Mouse (Mus musculus) c-Kit-positive CD71-negative TER-119-negative erythroid progenitor cells, embryonic 14.5 days (primary cell): ENCODE data around the gene Nkiras1.
"Not testable (repeated sequence)": the region's sequence is repeated elsewhere in the genome, so short reads cannot be mapped to it uniquely, and the experiment has no call there.

ENCODE experiments used
- DNase-seq: peaks from one replicate; pipeline ENCODE4 v3.0.0-alpha.2; 2013; ENCODE audit warnings: low read depth

Gene Nkiras1

DNA sequence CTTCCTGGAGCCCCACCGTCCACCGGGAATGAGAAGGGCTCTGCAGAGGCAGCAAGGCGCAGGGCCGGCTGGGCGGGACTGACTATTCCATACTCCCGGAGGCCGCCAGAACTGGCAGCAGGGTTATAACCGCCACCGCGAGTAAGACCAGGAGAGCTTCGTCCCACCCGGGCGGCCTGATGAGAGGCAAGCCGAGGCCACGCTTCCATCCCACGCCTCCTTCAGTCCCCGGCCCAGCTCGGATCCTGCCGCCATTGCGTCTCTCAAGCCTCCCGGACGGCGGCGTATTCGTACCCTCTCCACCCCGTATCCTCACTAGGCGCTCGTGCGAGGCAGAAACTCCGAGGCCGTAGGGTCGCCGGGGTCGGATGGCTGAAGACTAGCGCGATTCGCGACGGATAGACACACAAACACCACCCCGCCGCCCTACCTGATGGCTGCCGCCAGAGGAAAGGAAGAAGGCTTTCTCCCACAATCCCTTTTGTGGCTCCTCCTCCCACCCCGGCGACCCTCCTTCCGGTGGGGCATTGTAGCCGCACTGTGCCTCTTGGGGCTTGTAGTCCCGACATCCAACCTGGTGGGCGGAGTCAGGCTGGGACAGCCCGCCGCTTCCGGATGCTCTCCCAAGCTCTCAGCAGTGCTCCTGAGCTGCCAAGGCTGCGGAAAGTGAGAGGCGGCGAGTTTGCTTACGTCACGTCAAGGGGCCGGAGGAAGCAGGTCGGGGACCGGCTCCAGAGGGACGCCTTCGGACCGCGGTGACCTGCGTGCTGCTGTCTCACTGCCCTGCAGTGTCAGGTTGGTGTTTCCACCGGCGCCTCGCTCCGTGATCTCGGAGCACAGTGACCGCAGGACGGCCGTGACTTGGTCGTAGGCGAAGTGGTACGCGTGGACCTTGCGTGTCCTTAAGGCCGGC lies at the start of gene Nkiras1, which contains the start of gene Rpl15:
TSS of gene Nkiras1 (plus strand) at position 608 of the 913 bp plus-strand sequence.
TSS of gene Rpl15 (minus strand) at position 863 of the 913 bp plus-strand sequence.
- DNase-seq: peak; percentile 98

DNA sequence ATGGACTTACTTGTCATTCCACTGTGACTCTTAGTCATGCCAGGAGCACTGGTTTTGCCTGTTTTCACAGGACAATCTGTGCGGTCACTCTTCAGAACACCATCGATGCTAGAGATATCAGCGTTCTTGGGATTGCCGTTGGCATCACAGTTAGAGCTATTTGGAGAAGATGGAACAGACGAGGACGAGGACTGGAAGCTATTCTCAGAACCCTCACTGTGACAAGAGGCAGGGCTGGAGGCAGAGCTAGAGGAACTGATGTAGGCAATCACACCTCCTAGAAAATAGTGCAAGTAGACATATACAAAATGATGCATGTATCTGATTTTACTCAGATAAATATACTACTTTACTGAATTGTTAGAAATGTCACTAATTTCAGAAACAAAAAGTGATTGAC lies 49.0 kb upstream of the Nkiras1 start:
- DNase-seq: no peak

DNA sequence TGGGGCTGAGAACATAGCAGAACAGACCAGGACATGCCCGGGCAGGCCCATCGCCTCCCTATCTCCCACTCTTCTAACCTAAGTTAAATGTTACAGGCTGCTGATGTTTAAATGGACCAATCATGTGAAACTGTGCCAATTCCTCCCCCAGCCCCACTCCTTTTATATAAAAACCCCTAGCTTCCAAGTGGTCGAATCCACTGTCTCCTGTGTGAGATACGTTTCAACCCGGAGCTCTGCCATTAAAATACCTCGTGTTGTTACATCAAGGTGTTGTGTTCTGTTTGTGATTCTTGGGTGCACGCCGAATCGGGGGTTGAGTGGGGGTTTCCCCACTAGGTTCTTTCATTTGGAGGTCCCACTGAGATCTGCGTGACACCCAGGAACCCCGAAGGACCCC lies 45.5 kb upstream of the Nkiras1 start:
- not testable (repeated sequence) for DNase-seq

DNA sequence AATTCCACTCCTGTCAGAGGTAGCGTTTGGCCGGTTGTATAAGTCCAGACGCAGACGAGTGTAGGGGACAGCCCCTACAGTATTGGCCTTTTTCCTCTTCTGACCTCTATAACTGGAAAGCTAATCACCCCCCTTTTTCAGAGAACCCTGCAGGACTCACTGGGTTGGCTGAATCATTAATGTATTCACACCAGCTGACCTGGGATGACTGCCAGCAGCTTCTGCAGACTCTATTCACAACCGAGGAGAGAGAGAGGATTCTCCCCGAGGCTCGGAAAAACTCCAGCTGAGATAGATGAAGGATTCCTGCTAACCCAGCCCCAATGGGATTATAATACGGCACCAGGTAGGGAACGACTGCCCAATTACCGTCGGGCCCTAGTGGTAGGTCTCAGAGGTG lies 44.8 kb upstream of the Nkiras1 start:
- not testable (repeated sequence) for DNase-seq

DNA sequence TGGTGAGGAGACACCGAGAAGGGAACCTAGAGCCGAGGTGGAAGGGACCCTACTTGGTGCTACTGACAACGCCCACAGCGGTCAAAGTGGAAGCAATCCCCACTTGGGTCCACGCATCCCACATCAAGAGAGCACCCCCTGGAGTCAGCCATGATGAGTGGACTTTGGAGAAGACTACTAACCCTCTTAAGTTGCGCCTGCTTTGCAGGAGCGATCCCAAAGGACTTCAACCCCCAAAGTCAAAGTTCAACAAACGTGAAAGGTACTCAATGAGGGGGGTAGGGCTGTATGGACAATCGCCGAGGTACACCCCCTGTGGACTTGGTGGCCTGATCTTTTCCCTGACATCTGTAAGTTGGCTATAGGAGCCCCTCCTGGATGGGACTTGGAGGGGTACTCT lies 41.2 kb upstream of the Nkiras1 start:
- DNase-seq: not testable (repeated sequence)

DNA sequence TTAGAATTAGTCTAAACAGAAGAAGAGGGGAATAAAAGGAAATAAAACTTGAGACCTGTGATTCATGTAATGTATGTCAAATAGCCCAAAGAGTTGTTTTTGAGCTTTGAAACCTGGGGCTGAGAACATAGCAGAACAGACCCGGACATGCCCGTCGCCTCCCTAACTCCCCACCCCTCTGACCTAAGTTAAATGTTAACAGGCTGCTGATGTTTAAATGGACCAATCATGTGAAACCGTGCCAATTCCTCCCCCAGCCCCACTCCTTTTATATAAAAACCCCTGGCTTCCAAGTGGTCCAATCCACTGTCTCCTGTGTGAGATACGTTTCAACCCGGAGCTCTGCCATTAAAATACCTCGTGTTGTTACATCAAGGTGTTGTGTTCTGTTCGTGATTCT lies 39.1 kb upstream of the Nkiras1 start:
- not testable (repeated sequence) for DNase-seq

DNA sequence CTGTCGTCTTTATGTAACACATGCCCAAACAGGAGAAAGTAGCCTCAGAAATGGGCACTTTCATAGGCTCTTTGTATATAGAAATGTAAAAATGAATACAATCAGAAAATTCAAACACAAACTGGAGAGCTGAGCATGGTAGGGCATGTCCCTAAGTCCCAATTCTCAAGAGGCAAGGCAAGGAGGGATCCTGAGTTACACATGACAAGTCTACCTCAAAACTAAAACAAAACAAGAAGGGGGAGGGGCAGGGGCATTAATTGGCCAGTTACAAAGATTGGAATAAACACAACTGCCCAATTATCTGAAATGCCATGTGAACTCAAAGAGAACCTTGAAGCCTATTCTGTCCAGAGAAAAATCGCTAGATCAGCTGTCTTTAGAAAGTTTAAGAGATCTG lies 37.9 kb upstream of the Nkiras1 start:
- DNase-seq: no peak

DNA sequence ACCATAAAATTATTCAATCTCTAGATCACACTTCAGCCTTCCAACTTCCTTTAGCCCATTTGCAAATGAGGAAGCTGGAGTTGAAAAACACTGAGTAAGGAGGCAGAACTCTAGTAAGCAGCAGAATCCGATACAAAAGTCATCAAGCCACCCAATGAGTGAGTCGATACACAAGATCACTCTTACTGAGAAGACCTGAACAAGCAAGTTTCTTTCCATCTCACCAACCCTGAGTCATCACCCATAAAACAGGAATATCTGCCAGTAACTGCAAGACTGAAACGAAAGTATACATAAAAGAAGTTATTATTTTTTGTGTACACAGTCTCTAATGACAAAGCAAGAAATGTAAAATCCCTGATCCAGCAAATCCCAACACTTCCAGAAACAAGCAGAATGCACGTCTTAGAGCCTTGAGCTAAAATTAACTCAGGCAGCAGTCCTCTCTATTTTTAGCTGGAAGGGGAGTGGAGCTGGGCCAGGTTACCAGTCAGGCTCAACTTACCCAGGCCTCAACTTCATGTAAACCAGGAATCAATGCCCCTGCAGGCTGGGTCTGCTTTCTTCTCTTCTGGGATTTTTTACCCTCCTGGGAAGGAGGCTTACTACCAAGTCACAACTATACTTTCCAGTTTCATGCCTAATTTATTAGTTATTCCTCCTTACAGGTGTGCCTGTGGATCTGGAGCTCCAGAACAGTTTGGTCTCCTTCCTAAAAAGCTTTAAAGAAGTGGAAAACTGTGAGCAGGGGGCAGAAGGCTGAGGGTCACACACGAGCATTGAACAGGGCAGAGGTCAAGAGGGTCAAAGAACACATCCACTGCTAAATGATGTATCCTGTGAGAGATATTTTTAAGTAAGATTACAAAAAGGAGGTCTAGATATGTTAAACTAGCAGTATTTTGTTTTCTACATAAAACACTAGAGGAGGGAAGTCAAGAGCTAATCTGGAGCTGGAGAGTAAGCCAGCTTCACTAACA lies 36.7 kb upstream of the Nkiras1 start:
- no peak for DNase-seq

DNA sequence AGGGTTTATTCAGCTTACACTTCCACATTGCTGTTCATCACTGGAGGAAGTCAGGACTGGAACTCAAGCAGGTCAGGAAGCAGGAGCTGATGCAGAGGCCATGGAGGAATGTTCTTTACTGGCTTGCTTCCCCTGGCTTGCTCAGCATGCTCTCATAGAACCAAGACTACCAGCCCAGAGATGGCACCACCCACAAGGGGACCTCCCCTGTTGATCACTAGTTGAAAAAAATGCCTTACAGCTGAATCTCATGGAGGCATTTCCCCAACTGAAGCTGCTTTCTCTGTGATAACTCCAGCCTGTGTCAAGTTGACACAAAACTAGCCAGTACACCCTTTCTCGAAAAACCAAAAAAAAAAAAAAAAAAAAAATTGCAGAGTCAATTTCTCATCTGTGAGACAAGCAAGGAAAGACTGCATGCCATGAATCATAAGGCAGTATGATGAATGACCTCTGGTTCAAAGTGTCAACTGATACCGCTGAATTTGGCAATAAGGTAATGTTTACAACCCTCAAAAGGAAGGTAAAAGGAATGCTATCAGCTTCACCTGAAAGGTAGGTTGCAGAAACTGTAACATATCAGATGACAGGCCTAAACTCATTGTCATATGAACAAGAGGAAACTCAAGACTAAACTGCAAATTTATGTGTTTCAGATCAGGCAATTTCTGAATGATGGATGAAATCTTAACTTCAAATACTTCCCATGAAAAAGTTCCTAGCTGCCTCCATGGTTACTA lies 34.3 kb upstream of the Nkiras1 start:
- not testable (repeated sequence) for DNase-seq

DNA sequence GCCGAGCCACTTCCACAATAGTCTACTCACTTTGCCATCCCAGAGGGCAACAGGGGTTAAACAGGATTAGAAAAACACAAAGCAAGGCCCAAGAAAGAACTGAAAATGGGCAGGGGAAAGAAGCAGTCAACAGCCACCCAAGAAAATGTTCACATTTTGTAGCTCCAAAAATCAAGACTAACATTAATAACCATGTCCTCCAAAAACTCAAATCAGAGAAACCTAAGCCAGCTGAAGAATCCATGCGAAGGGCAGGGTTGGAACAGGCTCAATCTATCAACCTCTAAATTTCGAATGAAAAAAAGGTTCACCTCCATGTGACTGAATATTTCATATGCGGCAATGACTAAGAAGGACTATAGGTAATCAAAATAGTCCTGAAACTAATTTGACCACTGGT lies 33.6 kb upstream of the Nkiras1 start:
- no peak for DNase-seq

DNA sequence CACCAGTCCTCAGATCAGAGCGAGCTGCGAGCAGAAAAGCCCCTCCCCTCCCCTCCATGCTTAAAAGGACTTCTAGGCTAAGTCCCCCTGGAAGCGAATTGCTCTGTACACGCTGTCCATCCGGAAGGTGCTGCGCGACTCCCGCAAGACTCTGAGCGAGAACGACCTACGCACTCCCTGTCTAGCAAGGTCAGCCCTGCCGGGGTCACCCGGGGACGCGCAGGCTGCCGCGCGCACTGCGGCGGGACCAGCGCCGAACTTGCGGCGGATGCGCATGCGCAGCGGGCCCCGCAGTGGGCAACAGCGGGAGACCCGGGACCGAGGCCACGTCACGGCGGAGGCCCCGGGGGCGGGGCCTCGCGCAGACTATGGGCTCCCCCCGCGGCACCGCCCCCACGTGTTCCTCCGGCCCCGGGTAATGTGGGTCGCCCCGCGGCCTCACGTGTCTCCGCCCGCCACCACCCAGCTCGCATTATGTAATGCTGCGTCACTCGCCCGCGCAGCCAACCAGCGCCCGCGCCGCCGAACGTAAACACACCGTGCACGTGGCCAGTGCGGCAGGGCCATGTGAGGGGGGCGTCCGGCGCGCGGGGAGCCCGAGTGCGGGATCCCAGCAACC lies 32.7 kb upstream of the Nkiras1 start:
- DNase-seq: peak; percentile 92

DNA sequence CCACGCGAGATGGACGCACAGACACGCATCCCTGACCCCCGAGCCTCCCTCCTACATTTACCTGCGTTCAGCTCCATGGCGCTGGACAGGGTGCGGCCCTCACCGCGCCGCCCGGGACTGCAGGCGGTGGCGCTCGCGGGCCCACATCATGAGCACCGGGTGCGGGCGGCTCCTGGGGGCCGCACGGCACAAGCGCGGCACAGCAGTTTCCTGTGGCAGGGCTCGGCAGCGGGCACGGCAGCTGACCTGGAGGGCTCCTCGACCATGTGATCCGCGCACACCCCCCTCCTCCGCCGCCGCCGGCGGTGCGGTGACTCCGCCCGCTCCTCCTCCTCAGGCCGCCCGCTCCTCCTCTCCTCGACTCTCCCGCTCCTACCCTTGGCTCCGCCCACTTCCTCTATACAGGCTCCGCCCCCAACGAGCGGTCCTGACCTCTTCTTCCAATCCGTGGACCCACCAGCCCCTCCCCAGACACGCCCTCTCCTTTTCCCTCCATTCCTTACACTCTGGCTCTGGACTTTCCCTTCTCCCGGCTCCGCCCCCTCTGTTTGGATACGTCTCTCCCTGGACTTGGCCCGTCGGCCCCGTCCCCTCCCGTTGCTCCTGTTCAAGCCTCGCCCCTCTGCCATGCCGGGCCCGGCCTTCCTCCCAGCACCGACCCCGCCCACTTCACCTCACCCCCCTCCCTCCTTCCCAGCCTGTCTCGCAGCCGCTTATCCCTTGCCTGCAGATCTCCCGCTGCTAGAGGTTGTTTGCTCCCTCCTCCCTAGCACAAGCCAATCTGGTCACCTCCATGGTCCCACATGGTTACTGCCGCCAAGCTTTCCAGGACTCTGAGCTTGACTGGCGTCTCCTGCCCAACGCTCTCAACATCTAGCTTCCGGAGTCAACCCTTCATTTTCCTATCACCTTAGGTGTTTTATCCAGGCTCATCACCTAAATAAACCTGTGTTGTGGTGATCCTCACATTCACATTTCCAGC lies 31.9 kb upstream of the Nkiras1 start, which contains the start of gene Nr1d2:
TSS of gene Nr1d2 (minus strand) at position 378 of the 982 bp plus-strand sequence.
- peak; percentile 97 for DNase-seq

DNA sequence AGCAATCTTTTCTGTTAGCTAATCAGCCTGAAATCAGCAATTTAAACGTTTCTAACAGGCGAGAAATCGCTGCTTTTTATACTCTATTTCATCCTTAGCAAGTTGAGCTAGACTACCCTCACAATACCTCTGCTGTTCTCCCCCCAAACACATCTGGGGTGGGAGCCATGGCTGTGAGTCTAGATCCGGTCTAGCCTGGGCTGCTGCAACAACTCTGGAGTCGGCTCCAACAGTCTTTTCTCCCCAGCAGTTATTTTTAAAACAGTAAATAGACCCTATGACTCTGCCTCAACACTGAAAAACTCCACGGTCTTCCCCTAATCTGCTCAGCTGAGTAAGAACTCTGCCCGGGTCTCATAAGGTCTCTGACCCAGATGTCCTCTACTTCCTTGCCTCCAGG lies 30.8 kb upstream of the Nkiras1 start:
- no peak for DNase-seq

DNA sequence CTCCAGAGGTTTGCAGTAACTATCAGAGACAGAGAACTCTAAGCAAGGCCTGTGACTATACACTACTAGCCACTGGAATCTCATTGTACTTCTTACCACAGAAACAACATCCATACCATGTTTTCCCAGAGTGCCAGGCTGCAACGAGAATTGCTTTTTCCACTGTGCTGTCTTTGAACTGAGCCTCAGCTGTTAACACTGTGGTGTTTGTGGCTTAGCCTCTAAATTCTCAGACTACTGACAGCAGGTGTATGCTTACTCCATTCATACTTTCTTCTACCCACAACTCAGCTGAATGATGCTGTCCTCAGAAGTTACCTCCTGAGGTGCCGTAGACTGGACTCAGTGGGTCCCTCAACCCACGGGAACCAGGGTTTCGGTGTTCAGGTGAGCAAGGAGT lies 29.1 kb upstream of the Nkiras1 start:
- no peak for DNase-seq

DNA sequence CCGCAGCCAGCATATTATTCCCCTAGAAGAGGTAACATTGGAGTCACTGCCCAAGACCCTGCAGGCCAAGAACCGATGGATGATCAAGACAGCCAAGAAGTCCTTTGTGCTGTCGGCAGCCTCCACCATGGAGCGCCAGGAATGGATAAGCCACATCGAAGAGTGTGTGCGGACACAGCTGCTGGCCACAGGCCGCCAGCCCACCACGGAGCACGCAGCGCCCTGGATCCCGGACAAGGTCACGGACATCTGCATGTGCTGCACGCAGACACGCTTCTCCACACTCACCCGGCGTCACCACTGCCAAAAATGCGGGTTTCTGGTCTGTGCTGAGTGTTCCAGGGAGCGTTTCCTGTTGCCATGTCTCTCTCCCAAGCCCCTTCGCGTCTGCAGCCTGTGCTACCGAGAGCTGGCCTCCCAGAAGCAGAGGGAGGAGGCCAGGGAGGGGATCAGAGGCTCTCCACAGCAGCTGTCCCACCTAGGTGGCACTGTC lies 28.3 kb upstream of the Nkiras1 start:
- no peak for DNase-seq

DNA sequence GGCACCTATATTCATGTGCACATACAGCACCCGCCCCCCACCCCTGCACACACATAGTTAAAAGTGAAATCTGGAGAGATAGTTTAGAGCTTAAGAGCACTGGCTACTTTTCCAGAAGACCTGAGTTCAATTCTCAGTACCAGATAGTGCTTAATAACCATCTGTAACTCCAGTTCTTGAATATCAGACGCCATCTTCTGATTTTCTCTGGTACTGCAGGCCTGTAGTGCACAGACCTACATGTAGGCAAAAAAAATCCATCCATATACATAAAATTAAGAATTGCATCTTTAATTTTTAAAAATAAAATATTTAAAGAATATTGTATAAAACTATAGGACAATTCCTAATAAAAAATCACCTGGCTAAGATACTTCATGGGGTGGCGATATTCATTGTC lies 9.7 kb upstream of the Nkiras1 start:
- no peak for DNase-seq

DNA sequence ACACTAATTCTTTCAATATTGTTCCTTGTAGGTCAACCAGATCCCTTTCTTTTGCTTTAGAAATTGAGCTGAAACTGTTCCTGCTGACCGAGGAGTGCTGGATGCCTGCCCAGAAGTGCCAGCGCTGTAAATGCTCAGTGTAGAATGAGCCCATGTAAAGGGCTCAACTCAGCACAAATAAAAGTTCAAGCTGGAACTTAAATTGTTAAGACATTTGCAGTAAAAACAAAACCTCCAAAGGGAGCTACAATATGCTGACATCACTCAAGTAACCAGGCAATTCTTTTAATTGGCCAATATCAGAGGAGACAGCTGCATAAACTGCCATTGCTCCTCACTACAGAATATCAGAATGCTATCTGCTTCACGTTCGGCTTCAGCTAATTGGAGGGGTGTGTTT lies 7.5 kb upstream of the Nkiras1 start:
- DNase-seq: no peak

DNA sequence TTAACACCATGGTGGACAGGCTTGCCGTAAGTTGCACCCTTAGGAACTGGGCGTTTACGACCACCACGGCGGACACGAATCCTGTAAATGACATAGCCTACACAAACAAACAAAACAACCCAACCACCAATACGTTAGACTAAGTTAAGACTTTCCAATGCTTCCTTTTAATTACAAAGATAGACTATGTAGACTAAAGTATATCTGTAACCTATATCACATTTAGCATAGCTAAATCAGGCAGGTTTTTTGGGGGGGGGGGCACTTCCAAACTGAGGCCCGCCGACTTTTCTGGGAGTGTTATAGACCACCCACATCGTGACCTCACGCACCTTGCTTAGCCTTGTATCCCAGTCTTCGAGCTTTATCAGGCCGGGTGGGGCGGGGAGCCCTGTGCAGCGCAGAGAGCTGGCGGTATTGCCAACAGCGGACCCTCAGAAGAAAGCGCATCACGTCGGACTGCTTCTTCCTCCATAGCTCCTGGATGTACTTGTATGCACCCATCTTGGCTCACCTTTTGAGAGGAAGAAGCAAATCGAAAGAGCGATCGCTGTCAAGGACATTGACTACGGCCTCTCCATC lies 898 bp upstream of the Nkiras1 start:
- DNase-seq: not testable (repeated sequence)

DNA sequence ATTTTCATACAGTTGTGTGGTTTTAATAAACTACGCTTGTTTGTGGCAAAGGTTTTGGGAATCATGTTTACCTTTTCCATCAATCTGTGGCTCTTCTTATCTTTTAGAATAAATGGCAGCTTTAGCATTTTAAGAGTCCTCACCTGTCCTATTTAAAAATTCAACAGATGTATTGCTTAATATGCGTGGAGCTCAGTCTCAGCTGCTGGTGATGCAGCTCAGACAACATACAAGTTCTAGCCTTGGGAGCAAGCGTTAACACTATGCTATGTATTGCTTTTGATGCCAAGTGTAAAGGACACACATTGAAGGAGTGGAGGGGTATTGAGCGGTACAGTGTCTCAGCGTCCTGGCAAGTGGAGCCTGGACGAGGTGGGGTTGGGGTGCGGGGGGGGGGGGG lies 730 bp downstream of the Nkiras1 start:
- no peak for DNase-seq

DNA sequence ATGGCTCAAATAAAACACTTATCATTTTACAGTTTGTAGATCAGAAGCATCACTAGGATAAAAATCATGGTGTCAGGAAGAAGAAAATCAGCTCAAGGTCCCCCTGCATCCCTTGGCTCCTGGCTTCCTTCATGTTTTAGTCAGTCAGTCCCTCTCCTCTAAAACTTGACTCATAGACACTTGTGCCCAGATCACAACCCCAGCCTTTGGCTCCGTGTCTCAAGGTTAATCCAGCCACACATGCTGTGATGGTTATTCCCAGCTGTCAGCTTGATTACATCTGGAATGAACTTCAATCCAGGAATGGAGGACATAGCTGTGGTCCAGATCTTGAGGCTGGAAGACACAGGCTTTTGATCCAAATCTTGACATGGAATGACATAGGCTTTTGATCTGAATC lies 3.6 kb downstream of the Nkiras1 start:
- DNase-seq: no peak
